Mouse (Mus musculus): Measurements from ENCODE around the gene Ctf1. TPM values are rescaled to one million over a fixed set of nuclear protein-coding genes. Genes with fewer than 3 reads are reported as not detected.
A peak's percentile ranks its signal among the peaks of the same experiment; 100 is the strongest.

The Ctf1 gene
- polyA plus RNA-seq, 1 experiment from 2014 or later: 10.2 TPM

GRCm38 (mm10) chr7:127763642-127764041 is 51.1 kb downstream of the Ctf1 start:
- 96% methylated on average over 4 of the region's 4 CpGs for WGBS
- peaks cover 77% of the 10 kb centered on the region for H3K36me3 ChIP-seq
- H3K27ac ChIP-seq: no peak overlapping the region
- H3K27me3 ChIP-seq: no peaks in the 10 kb centered on the region
- no peak for ATAC-seq (ENCODE audit: low FRiP score)
- no peak overlapping the region for H3K4me2 ChIP-seq (replicated peaks)
- H3K4me3 ChIP-seq: no peak overlapping the region
- H3K4me1 ChIP-seq: peaks cover 12% of the 10 kb centered on the region
- no peaks in the 10 kb centered on the region for H3K9me3 ChIP-seq (replicated peaks)
- no peak overlapping the region for H3K9ac ChIP-seq

- Histone ChIP-seq H3K27ac (no peak overlapping the region), H3K4me3 (no peak overlapping the region), H3K36me3 (peaks cover 63% of the 10 kb centered on the region), H3K4me2 (replicated peaks) (no peak overlapping the region), H3K9ac (no peak overlapping the region), H3K9me3 (replicated peaks) (no peaks in the 10 kb centered on the region), H3K4me1 (peaks cover 29% of the 10 kb centered on the region), H3K27me3 (no peaks in the 10 kb centered on the region)
- WGBS: 92% methylated on average over 2 of the region's 2 CpGs
- no peak for ATAC-seq (ENCODE audit: low FRiP score)
Observed at GRCm38 (mm10) chr7:127765756-127766155, 53.2 kb downstream of the Ctf1 start.

- H3K9ac ChIP-seq: no peak overlapping the region
- H3K4me2 ChIP-seq (replicated peaks): no peak overlapping the region
- WGBS: 81% methylated on average over 17 of the region's 17 CpGs
- H3K27ac ChIP-seq: no peak overlapping the region
- H3K4me3 ChIP-seq: no peak overlapping the region
- H3K36me3 ChIP-seq: peaks cover 58% of the 10 kb centered on the region
- peaks cover 30% of the 10 kb centered on the region for H3K4me1 ChIP-seq
- H3K9me3 ChIP-seq (replicated peaks): no peaks in the 10 kb centered on the region
- H3K27me3 ChIP-seq: no peaks in the 10 kb centered on the region
- no peak for ATAC-seq (ENCODE audit: low FRiP score)
Observed at GRCm38 (mm10) chr7:127766851-127767609, 54.5 kb downstream of the Ctf1 start.

MicroRNA genes within 50 kb of the gene (microRNA counts, 519-probe panel; counts per million panel counts)
- 470 counts per million, percentile 58 among the panel's probes with 10 or more counts for microRNA mmu-miR-762

Small RNA genes within 50 kb of the gene (microRNA-seq; reads per million reads assigned to microRNA genes)
- not detected for gene Mir762

Other genes starting within 250 kb of the Ctf1 start
- gene Fbrs, start 233.5 kb upstream of the Ctf1 start, polyA plus RNA-seq (2016; fragmentation: Nextera tagmentation; extraction: Ambion mirVana): 14.4 and 15.6 TPM in 2 replicates
- gene Srcap, start 200.8 kb upstream of the Ctf1 start, polyA plus RNA-seq (2016; fragmentation: Nextera tagmentation; extraction: Ambion mirVana): 90.8 and 96.2 TPM in 2 replicates
- gene Gm42715, start 193.2 kb upstream of the Ctf1 start, polyA plus RNA-seq (2016; fragmentation: Nextera tagmentation; extraction: Ambion mirVana): 16.7 and 16.9 TPM in 2 replicates
- gene Tmem265, start 151.3 kb upstream of the Ctf1 start, polyA plus RNA-seq (2016; fragmentation: Nextera tagmentation; extraction: Ambion mirVana): 5.4 and 6.3 TPM in 2 replicates
- 49.1 and 50.8 TPM in 2 replicates for gene Phkg2, start 139.4 kb upstream of the Ctf1 start, polyA plus RNA-seq (2016; fragmentation: Nextera tagmentation; extraction: Ambion mirVana)
- 13.0 and 17.0 TPM in 2 replicates for gene Ccdc189, start 124.1 kb upstream of the Ctf1 start, polyA plus RNA-seq (2016; fragmentation: Nextera tagmentation; extraction: Ambion mirVana)
- gene Rnf40, start 124.0 kb upstream of the Ctf1 start, polyA plus RNA-seq (2016; fragmentation: Nextera tagmentation; extraction: Ambion mirVana): 67.3 and 75.4 TPM in 2 replicates
- gene Zfp629, start 96.9 kb upstream of the Ctf1 start, polyA plus RNA-seq (2016; fragmentation: Nextera tagmentation; extraction: Ambion mirVana): 35.8 and 37.2 TPM in 2 replicates
- gene Bcl7c, start 3.8 kb upstream of the Ctf1 start, polyA plus RNA-seq (2016; fragmentation: Nextera tagmentation; extraction: Ambion mirVana): 87.4 and 103 TPM in 2 replicates
- 0.21 TPM in 1 of 2 replicates, not detected in the other for gene Ctf2, start 19.4 kb downstream of the Ctf1 start, polyA plus RNA-seq (2016; fragmentation: Nextera tagmentation; extraction: Ambion mirVana)
- gene Fbxl19, start 31.8 kb downstream of the Ctf1 start, polyA plus RNA-seq (2016; fragmentation: Nextera tagmentation; extraction: Ambion mirVana): 10.7 and 11.4 TPM in 2 replicates
- 9.6 and 10.0 TPM in 2 replicates for gene Orai3, start 57.1 kb downstream of the Ctf1 start, polyA plus RNA-seq (2016; fragmentation: Nextera tagmentation; extraction: Ambion mirVana)
- gene Setd1a, start 63.9 kb downstream of the Ctf1 start, polyA plus RNA-seq (2016; fragmentation: Nextera tagmentation; extraction: Ambion mirVana): 19.8 and 23.4 TPM in 2 replicates
- not detected in 2 replicates for gene Gm49388, start 72.9 kb downstream of the Ctf1 start, polyA plus RNA-seq (2016; fragmentation: Nextera tagmentation; extraction: Ambion mirVana)
- gene Hsd3b7, start 87.9 kb downstream of the Ctf1 start, polyA plus RNA-seq (2016; fragmentation: Nextera tagmentation; extraction: Ambion mirVana): 8.6 and 8.8 TPM in 2 replicates
- gene Stx4a, start 111.6 kb downstream of the Ctf1 start, polyA plus RNA-seq (2016; fragmentation: Nextera tagmentation; extraction: Ambion mirVana): 28.1 and 32.1 TPM in 2 replicates
- gene Stx1b, start 111.8 kb downstream of the Ctf1 start, polyA plus RNA-seq (2016; fragmentation: Nextera tagmentation; extraction: Ambion mirVana): 20.0 and 20.5 TPM in 2 replicates
- gene Zfp646, start 163.5 kb downstream of the Ctf1 start, polyA plus RNA-seq (2016; fragmentation: Nextera tagmentation; extraction: Ambion mirVana): 19.7 and 20.9 TPM in 2 replicates
- 37.4 and 37.5 TPM in 2 replicates for gene Zfp668, start 164.1 kb downstream of the Ctf1 start, polyA plus RNA-seq (2016; fragmentation: Nextera tagmentation; extraction: Ambion mirVana)
- gene Prss53, start 178.2 kb downstream of the Ctf1 start, polyA plus RNA-seq (2016; fragmentation: Nextera tagmentation; extraction: Ambion mirVana): 0.77 and 0.98 TPM in 2 replicates
- not detected in 2 replicates for gene Gm21974, start 182.7 kb downstream of the Ctf1 start, polyA plus RNA-seq (2016; fragmentation: Nextera tagmentation; extraction: Ambion mirVana)
- 64.2 and 66.7 TPM in 2 replicates for gene Vkorc1, start 182.9 kb downstream of the Ctf1 start, polyA plus RNA-seq (2016; fragmentation: Nextera tagmentation; extraction: Ambion mirVana)
- 74.4 and 75.1 TPM in 2 replicates for gene Bckdk, start 191.3 kb downstream of the Ctf1 start, polyA plus RNA-seq (2016; fragmentation: Nextera tagmentation; extraction: Ambion mirVana)
- gene Kat8, start 199.8 kb downstream of the Ctf1 start, polyA plus RNA-seq (2016; fragmentation: Nextera tagmentation; extraction: Ambion mirVana): 49.6 and 50.9 TPM in 2 replicates
- gene Prss8, start 217.4 kb downstream of the Ctf1 start, polyA plus RNA-seq (2016; fragmentation: Nextera tagmentation; extraction: Ambion mirVana): 4.2 and 7.3 TPM in 2 replicates
- gene Prss36, start 234.0 kb downstream of the Ctf1 start, polyA plus RNA-seq (2016; fragmentation: Nextera tagmentation; extraction: Ambion mirVana): 10.4 and 12.0 TPM in 2 replicates